Mouse (Mus musculus): ENCODE measurements around the gene Ank3.
A peak's percentile ranks its signal among the peaks of the same experiment; 100 is the strongest.

Ank3 gene

DNA sequence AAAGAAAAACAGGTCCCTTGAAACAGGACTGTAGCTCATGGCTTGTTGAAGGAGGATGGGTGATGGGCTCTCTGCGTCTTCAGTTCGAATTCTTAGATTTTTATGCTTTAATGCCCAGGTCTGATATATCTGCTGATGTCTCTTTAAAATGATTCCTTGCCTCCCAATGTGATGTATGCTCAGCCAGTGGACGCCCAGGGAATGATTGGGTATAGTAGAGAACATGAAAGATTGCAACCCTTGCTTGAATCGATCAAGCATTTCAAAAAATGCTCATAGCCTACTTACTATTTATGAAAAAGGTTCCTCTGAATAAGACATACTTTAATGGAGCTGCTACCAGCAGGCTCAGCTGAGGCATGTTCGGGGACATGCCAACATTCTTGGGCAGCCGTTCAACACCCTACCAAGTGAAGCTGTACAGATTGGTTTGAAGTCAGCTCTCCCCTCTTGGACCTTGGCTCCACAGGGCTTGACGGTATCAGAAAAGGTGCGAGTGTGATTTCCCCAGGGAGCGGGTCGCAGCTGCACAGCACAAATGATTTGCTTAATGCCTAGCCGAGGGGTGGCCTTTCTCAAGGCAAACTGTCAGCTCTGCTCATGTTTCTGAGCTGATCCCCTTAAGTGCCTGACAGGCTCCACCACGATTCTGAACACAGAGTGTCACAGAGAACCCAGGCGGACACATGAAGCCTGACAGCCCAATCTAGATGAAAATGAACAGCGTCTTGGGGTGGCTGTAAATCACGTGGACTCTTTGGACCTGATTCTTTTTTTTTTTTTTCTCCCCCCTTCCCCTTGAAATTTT is 136.8 kb downstream of the Ank3 start:
- peak; percentile 40 for DNase-seq (ENCODE audit: low read depth, low spot score)

DNA sequence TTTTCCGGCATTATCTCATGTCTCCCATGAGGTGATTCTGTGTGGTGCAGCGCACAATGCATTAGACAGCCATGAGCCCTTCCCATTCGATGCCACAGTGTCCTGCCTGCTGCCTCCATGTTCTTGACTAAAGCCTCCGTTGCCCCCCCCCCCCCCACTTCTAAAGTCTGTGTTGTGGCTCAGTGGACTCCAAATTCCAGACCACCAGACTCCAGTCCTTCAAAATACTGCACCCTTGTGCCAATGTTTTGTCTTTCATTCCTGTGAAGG is 137.3 kb downstream of the Ank3 start:
- no peak for DNase-seq (ENCODE audit: low read depth, low spot score)

DNA sequence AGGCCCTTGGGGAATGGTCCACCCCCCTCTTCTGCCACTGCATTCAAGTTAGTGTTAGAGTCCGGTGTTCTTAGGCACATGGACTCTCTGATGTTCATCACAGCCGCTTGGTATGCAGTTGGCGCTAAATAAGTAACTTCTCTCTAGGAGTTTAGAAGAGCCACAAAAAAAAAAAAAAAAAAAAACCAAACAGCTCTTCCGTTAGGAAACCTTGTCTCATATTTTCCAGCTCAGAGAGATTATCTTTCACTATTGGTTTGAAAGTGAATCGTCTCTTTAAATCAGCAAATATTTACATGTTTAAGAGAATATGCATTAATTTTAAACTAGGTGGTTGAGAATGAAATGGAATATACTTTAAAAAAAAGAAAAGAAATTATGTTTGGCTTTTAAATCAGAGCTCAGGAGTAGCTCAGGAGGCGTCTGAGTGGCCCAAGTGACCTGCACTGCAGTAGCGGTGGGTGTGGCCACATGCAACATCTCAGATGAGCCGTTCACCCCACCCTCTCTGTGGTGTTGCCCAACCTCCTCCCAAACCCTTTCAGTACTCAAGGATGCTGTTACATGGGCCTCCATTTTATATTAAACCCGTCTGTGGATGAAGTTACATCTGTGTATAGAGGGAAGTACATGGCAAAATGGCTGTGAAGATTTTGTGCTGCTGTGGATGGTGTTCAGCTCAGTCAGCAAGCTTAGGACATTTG is 138.0 kb downstream of the Ank3 start:
- DNase-seq (ENCODE audit: low read depth, low spot score) = no peak

DNA sequence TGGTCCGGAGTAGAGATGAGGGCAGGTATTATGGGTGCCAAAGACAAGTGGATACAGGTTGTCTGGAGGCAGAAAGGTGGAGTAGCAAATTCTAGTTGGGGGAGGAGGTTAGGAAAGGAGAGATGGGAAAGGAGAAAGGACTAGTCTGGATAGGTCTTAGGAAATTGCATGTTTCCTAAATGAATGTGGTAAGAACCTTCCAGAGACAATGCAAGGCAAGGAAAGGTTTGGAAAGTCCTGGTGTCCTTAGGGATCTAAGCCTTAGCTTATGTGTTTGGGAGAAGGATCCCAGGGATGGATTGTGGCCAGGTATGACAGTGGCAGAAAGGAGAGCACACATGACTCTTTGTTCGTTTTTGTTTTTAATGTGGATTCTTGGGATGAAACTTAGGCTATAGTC is 139.7 kb downstream of the Ank3 start:
- no peak for DNase-seq (ENCODE audit: low read depth, low spot score)

DNA sequence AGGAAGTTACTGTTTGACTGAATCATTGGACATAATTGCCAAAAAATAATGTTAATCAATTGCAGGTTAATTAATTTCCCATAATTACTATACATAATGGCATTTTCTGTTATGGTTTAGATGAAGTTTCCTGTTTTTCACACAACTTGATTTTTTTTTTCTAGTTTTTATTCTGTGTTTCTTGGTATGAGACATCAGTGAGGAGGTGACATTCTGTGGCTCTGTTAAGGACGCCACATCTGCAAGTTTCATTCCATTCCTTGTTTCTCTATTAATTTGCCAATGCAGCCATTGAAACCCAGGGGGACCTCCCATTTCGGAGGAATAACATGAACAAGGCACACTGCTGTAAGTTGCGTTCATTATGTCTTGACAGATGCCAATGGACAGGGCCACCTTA is 143.9 kb downstream of the Ank3 start:
- DNase-seq (ENCODE audit: low read depth, low spot score) = no peak

DNA sequence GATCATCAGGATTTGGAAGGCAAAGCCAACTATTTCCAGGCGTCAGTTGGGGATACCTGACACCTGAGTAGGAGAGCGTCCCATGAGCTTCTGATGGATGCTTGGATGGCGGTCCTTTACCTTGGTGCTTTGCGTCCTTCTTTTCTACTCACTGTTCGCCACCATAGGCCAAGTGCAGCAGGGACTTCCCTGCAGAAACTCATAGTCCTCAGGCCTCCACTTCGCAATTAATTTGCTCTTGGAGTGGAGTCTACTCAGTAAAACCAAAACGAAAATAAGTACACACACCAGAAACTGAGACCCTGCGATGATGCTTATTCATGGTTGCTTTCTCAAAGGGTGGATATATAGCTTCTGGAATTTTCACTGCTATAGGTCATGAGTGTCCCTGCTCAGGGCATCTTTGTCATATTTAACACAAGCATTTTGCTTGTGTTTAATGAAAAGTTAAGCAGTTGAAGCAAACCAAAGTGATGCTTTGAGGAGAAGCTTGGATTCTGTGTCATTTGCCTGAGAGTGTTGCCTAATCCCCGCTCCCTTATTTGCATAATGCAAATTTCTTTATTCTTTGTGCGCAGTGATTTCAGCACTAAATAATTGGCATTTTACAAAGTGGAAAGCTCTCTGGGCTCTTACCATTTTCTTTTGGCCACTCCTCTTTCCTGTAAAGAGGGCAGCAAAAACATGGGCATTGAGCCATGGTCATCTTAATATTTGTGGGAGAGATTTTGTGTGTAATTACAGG is 145.5 kb downstream of the Ank3 start:
- DNase-seq (ENCODE audit: low read depth, low spot score) = no peak

DNA sequence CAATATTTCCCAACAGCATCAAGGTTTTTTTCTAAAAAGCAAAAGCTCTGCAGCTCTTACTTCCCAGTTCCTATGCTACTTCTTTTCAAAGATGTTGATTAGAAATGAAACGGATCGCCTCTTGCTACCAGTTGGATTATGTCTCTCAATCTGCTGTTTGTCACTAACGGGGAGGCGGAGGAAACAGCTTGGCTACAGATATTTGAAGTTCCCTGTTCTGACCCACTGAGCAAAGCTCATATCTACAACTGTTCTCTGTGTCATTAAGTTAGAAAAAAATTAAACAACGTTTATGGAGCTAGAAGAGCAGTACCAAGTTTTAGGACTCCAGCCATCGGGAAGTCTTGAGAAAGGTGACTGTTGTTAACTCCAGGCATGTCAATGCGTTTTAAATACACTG is 146.1 kb downstream of the Ank3 start:
- no peak for DNase-seq (ENCODE audit: low read depth, low spot score)

DNA sequence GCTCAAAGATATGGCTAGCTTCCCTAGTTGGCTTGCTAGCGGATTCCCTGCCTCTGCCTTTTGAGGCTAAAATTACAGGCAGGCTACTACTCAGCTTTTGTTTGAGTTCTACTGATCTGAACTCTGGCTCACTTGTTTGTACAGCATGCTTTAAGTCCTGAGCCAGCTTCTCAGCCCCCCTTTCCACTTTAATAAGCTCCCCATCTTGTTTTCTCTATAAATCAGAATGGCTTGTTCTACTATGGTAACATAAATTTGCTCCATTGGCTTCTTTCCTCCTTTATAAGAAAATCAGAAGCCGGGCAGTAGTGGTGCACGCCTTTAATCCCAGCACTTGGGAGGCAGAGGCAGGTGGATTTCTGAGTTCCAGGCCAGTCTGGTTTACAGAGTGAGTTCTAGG is 147.4 kb downstream of the Ank3 start:
- no peak for DNase-seq (ENCODE audit: low read depth, low spot score)

DNA sequence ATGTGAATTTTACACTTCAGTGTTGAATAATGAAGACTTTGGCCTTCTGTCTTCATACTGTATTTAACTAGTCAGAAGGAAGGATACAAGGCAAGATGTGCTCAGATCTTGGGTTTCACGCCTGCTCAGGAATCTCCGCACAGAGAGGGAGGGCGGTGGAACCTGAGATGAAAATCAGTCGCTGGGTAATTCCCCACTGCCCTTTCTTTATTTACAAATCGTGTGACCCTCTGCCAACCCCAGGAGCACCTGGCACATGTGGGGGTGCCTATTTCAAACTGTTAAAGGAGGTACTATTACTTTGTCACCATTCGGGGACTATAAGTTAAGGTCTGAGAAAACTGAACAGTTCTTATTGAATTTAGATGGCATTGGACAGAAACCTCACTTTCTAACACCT is 148.1 kb downstream of the Ank3 start:
- DNase-seq (ENCODE audit: low read depth, low spot score) = peak; percentile 27

DNA sequence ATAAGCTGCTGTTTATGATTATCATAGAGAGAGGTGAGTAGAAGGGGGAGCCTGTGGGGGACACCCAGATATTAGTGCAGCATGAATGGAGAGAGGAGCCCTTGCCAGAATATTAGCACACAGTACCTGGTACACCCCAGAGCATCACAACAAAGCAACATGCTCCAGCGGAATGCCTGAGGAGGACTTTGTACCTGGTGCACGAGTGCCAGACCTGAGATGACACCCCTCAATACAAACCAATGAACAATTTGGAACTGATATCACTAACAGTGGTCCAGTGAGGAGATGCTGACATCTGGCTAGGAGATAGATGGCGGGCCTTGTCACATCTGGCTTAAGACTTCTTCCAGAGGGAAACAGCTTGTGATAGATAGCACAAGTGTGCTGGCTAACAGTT is 150.2 kb downstream of the Ank3 start:
- no peak for DNase-seq (ENCODE audit: low read depth, low spot score)

DNA sequence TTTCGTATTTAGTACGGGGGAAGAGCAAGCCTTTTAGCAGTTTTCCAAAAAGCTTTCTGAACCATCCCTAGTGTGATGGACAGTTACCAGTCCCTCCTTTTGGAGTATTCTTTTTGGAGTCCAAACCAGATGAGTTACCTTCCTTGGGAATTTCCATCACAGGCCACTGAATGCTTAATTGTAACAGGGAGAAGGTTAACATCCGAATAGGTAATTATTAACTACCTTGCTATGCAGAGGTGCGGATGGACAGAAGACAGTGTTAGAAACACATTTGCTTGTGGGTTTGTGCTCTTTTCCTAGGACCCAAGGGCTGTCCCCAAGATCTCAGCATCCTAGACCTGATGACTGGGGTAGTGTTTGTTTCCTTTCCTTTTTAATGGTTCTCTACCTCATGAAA is 150.6 kb downstream of the Ank3 start:
- no peak for DNase-seq (ENCODE audit: low read depth, low spot score)

DNA sequence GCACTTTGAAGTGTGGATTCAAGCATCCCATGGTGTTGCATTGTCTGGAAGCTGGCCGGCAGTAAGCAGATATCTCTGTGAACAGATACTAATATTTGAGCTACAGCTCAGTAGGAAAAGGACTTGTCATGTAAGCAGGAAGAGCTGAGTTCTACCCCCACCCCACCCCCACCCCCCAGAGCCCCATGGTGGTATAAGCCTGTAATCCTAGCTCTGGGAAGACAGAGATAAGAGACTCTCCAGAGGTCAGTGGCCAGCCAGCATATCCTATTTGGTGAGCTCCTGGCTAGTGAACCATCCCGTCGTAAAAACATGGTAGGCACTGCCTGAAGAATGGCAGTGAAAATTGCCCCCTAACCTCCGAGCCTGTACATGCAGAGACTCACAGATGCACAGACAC is 152.3 kb downstream of the Ank3 start:
- no peak for DNase-seq (ENCODE audit: low read depth, low spot score)

DNA sequence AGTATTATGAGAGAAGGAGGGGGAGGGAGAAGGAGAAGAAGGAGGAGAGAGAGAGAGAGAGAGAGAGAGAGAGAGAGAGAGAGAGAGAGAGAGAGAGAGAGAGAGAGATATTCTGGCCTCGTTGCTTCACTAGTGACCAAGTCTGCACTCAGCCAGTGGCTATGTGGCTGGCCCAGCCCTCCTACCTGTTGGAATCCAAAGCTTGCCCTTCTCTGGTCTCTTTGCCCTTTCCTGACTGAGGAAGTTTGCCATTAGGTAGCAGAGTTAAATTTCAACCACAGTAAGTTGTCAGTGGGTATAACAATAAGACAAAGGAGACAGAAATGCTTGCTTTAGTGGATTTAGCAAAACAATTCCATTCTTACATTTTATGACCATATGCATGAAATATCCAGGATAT is 154.5 kb downstream of the Ank3 start:
- no peak for DNase-seq (ENCODE audit: low read depth, low spot score)

DNA sequence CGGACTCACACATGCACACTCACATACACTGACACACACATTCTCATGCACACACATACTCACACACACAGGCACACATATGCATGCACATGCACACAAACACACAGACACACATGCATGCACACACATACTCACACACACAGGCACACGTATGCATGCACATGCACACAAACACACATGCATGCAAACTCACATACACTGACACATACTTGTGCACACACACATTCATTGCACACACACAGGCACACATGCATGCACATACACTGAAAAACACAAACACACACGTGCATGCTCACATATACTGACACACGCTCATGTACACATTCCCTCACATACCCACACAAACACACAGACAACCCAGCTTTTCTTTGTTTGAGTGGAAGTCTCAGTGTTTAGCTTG is 157.0 kb downstream of the Ank3 start:
- no peak for DNase-seq (ENCODE audit: low read depth, low spot score)

DNA sequence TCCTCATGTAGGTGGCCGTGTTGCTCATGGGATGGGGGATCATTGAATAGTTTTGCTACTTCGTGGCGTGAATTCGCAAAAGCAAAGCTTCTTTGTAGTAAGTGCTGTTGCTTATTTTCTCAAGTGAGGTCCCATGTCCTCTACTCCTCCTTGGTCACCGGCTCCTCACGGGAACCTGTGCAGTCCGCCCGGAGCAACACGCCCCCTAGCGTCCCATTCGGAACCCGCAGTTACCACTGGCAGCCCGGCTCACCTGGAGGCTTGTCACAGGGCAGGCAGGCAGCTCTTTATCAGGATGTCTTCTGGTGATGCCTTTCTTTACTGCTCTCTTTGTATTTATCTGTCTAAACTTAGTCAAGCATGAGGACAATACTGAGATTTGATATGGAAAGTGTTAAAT is 157.7 kb downstream of the Ank3 start:
- peak; percentile 28 for DNase-seq (ENCODE audit: low read depth, low spot score)

DNA sequence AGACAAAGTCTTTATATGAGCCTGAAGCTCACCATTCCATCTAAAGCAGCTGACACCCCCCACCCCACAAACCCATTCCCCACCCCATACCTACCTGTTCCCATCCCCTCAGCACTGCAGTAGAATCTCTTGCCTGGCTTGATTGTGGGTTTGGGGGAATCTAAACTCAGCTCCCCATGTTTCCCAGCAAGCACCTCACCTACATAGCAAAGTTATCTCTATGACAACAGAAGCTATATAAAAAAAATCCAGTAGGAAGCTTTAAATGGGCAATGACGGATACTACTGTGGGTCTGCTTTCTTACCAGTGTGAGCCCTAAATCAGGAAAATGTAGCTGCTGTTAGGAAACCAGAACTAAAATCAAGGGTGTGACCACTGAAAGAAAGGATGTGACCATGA is 161.7 kb downstream of the Ank3 start:
- no peak for DNase-seq (ENCODE audit: low read depth, low spot score)

DNA sequence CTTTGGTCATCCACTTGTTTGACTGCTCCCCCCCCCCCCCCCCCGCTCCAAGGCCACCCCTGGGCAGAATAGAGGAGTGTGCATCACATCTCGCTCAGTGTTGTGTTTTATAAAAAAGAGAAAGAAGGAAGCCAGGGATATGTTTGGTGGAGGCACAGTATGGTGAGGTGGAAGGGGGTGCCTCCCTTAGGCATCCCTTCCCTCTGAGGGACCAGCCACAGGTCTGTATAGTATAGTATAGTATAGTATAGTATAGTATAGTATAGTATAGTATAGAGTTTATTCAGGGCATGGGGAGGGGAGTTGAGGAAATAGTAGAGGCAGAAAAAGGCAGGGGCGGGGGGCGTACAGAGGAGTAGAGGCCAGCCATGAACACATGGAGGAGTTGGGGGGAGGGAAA is 164.4 kb downstream of the Ank3 start:
- DNase-seq (ENCODE audit: low read depth, low spot score) = no peak

DNA sequence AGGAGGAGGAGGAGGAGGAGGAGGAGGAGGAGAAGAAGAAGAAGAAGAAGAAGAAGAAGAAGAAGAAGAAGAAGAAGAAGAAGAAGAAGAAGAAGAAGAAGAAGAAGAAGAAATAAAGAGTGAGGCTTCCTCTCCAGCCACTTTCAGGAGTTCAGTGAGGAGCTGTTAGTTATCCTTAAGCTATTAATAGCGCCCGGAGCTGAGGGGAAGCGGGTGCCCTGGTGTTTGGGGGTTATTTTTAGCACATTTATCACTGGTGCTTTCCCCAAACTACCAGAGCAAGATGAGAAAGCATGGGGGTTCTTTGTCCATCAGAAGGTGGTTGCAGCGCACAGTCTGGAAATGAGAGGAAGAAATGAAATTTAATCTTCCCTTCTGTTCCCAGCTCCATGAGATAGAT is 166.5 kb downstream of the Ank3 start:
- peak; percentile 69 for DNase-seq (ENCODE audit: low read depth, low spot score)

DNA sequence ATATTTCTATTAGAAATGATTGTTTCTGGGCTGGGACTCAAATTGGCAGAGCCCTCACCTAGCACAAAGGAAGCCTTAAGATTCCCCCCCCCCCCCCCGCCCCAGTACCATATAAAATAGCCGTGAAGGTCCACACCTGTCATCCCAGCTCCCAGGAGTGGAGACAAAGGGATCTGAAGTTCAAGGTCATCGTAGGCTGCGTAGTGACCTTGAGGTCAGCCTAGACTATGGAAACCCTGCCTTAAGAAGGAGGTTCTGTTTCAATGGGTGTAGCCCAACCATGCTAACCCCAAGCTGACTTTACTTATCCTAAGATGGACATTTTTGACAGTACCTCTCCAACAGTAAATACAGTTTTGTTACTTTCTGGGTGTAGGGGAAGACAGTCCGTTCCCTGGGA is 170.4 kb downstream of the Ank3 start:
- DNase-seq (ENCODE audit: low read depth, low spot score) = no peak

DNA sequence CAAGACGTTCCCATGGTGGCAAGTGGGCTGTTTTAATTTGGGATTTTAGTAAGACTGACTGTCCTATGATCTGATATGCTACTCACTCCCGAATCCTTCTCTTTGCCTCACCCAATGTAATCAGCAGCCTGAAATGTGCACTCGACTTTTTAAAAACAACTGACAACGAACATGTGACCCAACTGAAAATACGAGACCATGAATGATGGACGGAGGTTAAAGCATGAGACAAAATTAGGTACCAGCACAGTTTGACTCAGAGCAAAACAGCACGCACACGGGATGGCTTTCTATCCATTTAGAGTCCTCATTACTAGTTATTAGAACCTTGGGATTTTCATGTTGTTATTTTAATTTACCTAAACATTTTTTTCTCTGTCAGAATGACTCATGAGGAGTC is 171.2 kb downstream of the Ank3 start:
- DNase-seq (ENCODE audit: low read depth, low spot score) = peak; percentile 42

DNA sequence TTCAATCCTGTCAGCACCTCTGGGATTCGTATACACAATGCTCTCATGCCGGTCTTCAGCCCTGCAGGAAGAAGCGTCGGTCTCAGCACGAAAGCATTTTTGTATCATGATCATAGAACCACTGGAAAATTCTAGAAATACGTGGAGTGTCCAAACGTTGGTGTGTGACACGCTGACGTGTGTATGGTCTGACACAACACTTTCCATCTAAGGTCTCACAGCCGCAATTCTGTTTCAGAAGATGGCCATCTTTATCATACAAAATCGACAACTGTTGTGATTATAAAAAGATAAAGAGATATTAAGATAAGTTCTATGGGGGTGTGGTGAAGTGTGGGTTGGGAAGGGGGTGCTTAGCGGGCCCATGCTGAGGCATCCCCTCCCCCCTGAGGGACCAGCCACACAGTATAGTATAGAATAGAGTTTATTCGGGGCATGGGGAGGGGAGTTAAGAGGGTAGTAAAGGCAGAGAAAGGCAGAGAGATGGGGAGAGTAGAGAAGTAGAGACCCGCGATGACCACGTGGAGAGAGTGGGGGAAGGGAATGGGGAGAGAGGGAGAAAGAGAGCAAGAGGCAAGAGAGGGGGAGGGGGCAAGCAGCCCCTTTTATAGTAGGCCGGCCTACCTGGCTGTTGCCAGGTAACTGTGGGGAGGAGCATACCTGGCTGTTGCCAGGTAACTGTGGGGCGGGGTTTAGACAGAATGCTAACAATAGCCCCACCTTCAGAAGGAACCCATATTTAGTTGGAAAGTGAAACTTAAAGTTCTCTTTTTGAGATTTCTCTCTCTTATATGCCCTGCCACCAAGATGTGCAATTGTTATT is 172.1 kb downstream of the Ank3 start:
- DNase-seq (ENCODE audit: low read depth, low spot score) = no peak

DNA sequence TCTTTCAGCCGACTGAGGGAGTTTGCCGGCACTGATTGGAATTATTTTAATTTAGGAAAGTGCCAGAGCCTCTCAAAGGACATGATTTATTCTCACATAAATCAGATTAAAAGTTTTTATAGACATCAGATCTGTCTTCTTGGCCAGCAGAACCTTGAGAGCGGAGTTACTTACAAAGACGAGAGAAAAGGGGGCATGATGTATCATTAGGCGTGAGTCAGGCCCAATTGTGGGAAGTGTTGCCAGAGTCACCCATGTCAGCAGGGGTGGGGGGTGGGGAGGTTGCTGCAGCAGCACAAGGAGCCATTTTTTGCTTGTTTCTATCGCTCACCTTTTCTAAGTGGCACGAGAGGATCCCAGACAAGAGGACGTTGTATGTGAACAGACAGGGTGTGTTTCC is 172.8 kb downstream of the Ank3 start:
- no peak for DNase-seq (ENCODE audit: low read depth, low spot score)

Measured in skeletal muscle tissue, adult 2 months (tissue).